Mouse (Mus musculus): Measurements from ENCODE around the gene Anxa4. TPM values are rescaled to one million over a fixed set of nuclear protein-coding genes. Genes with fewer than 3 reads are reported as not detected.

Gene Anxa4
- polyA plus RNA-seq, 1 experiment from 2014 or later, result 7.4 TPM

DNA sequence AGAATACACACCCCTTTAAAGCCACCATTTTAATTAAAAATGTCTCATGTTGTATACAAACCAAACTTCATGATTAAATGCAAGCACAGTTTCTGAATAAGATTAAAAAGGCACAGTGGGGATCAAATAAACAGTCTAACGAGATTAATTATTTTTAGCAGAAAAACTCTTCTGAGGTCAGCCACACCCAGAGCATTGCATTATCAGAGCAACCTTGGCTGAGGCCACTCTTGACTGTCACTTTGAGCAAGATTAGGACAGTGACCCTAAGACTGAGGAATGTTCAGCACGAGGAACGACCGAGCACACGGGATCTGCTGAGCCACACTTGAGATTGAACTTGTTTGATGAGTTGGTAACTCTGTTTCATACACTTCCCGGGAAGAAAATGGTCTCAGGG lies 56.6 kb downstream of the Anxa4 start:
- no peak overlapping the region for H3K9ac ChIP-seq
- no peaks in the 10 kb centered on the region for H3K9me3 ChIP-seq
- H3K27ac ChIP-seq, result no peak overlapping the region
- no peaks in the 10 kb centered on the region for H3K36me3 ChIP-seq
- ATAC-seq (ENCODE audit: low FRiP score, low read depth), result no peak
- no peak overlapping the region for H3K4me2 ChIP-seq (replicated peaks)
- 86% methylated on average over 6 of the region's 6 CpGs for WGBS
- no peaks in the 10 kb centered on the region for H3K27me3 ChIP-seq (replicated peaks)
- H3K4me3 ChIP-seq, result no peak overlapping the region
- peaks cover 7% of the 10 kb centered on the region for H3K4me1 ChIP-seq

- H3K4me3 ChIP-seq, result no peak overlapping the region
- peaks cover 9% of the 10 kb centered on the region for H3K4me1 ChIP-seq
- no peak overlapping the region for H3K9ac ChIP-seq
- H3K9me3 ChIP-seq, result no peaks in the 10 kb centered on the region
- WGBS, result 87% methylated on average over 4 of the region's 4 CpGs
- no peaks in the 10 kb centered on the region for H3K36me3 ChIP-seq
- no peak for ATAC-seq (ENCODE audit: low FRiP score, low read depth)
- H3K4me2 ChIP-seq (replicated peaks), result no peak overlapping the region
- H3K27me3 ChIP-seq (replicated peaks), result no peaks in the 10 kb centered on the region
- no peak overlapping the region for H3K27ac ChIP-seq
Measured at GRCm38 (mm10) chr6:86736313-86736712, 57.1 kb downstream of the Anxa4 start.

- H3K9ac ChIP-seq, result peak within 1 kb of the TSS; percentile 77
- H3K27me3 ChIP-seq (replicated peaks), result no peaks in the 10 kb centered on the region
- H3K4me1 ChIP-seq, result peaks cover 16% of the 10 kb centered on the region
- peak within 1 kb of the TSS; percentile 94 for H3K4me3 ChIP-seq
- peak; percentile 93 for ATAC-seq (ENCODE audit: low FRiP score, low read depth)
- H3K4me2 ChIP-seq (replicated peaks), result peak within 1 kb of the TSS; percentile 73
- H3K9me3 ChIP-seq, result no peaks in the 10 kb centered on the region
- no peaks in the 10 kb centered on the region for H3K36me3 ChIP-seq
- under 1% methylated on average over 54 of the region's 59 CpGs for WGBS
- H3K27ac ChIP-seq, result peak within 1 kb of the TSS; percentile 84
Measured at GRCm38 (mm10) chr6:86733183-86733876, 60.1 kb downstream of the Anxa4 start, which contains the start of gene Gmcl1. Gmcl1 (minus strand) TSS chr6:86733383.

GRCm38 (mm10) chr6:86732276-86733173 lies 60.9 kb downstream of the Anxa4 start:
- peak overlapping the region; percentile 84 for H3K27ac ChIP-seq
- no peaks in the 10 kb centered on the region for H3K9me3 ChIP-seq
- peaks cover 16% of the 10 kb centered on the region for H3K4me1 ChIP-seq
- under 1% methylated on average over 62 of the region's 62 CpGs for WGBS
- no peaks in the 10 kb centered on the region for H3K27me3 ChIP-seq (replicated peaks)
- H3K4me3 ChIP-seq, result peak overlapping the region; percentile 94
- peak overlapping the region; percentile 77 for H3K9ac ChIP-seq
- peak overlapping the region; percentile 73 for H3K4me2 ChIP-seq (replicated peaks)
- ATAC-seq (ENCODE audit: low FRiP score, low read depth), result peak; percentile 67
- H3K36me3 ChIP-seq, result 0 out of 2 replicates have a peak, but pooled peaks cover 2% of the 10 kb centered on the region

DNA sequence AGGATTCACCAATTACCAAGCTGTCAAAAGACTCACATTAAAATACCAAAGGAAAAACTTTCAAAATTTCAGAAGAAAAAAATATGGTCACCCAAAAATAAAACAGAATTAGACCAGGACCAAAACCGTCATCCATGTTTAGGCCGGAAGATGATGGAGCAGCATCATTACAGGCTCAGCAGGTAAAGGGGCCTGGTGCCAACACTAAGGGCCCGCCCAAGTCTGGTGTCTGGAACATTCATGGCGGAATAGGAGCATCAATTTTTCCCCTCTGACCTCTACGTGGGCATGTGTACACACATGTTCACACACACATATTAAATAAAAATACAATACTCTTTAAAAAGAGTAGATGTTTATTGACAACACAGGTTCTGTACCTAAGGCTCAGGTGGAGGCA lies 64.7 kb downstream of the Anxa4 start:
- H3K9me3 ChIP-seq, result no peaks in the 10 kb centered on the region
- ATAC-seq (ENCODE audit: low FRiP score, low read depth), result no peak
- 90% methylated on average over 5 of the region's 5 CpGs for WGBS
- no peaks in the 10 kb centered on the region for H3K27me3 ChIP-seq (replicated peaks)
- H3K4me2 ChIP-seq (replicated peaks), result no peak overlapping the region
- no peak overlapping the region for H3K27ac ChIP-seq
- no peak overlapping the region for H3K9ac ChIP-seq
- no peak overlapping the region for H3K4me3 ChIP-seq
- peaks cover 10% of the 10 kb centered on the region for H3K4me1 ChIP-seq
- H3K36me3 ChIP-seq, result peaks cover 7% of the 10 kb centered on the region; the same call in 1 of the 2 replicates

DNA sequence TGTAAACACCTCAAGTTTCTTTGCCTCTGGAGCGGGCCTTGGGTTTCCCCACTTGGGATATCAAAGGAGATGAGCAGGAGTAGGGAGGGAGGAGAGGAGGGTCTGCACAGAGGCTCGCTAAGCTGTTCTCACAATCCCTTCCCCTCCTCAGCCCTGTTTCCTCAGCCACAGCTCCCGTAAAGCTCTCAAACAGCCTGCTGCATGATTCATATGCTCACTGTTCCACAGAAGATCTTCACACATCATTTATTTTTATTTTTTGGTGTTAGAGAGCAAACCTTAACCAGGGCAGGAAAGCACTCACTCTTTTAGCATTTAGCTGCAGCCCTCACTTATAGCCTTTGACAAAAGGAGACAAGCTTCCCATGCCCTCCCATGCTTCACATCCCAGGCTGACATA lies 71.4 kb downstream of the Anxa4 start:
- H3K36me3 ChIP-seq, result peaks cover 36% of the 10 kb centered on the region
- ATAC-seq (ENCODE audit: low FRiP score, low read depth), result no peak
- WGBS, result 79% methylated on average over 3 of the region's 3 CpGs

GRCm38 (mm10) chr6:86708072-86708774 lies 85.2 kb downstream of the Anxa4 start:
- no peak for ATAC-seq (ENCODE audit: low FRiP score, low read depth)
- H3K27me3 ChIP-seq (replicated peaks), result no peaks in the 10 kb centered on the region
- H3K4me1 ChIP-seq, result no peaks in the 10 kb centered on the region
- H3K27ac ChIP-seq, result no peak overlapping the region
- H3K4me3 ChIP-seq, result no peak overlapping the region
- H3K4me2 ChIP-seq (replicated peaks), result no peak overlapping the region
- H3K36me3 ChIP-seq, result peaks cover 57% of the 10 kb centered on the region
- no peaks in the 10 kb centered on the region for H3K9me3 ChIP-seq
- WGBS, result 87% methylated on average over 4 of the region's 4 CpGs
- no peak overlapping the region for H3K9ac ChIP-seq

More for the DNA sequence above, 71.4 kb downstream of the Anxa4 start:
- Histone ChIP-seq H3K4me3 (no peak overlapping the region), H3K9me3 (no peaks in the 10 kb centered on the region), H3K4me2 (replicated peaks) (no peak overlapping the region), H3K4me1 (no peaks in the 10 kb centered on the region), H3K27me3 (replicated peaks) (no peaks in the 10 kb centered on the region), H3K27ac (no peak overlapping the region), H3K9ac (no peak overlapping the region)

DNA sequence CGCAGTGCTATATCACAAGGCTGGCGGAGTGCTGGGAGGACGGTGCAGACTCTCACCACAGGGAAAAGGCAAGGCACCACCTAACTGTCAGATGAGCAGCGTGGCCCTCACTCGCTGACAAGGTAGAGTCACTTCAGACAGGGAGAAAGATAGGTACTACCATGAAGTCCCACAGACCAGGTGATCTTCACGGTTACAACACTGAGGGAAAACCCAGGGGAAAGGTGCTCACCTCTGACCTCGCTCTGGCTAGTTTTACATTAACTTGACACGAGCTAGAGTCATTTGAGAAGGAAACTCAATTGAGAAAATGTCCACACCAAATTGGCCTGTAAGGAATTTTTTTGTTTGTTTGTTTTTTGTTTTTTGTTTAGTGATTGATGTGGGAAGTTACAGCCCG lies 90.8 kb downstream of the Anxa4 start:
- Histone ChIP-seq H3K4me3 (no peak overlapping the region), H3K4me1 (no peaks in the 10 kb centered on the region), H3K36me3 (peaks cover 84% of the 10 kb centered on the region), H3K9me3 (no peaks in the 10 kb centered on the region), H3K4me2 (replicated peaks) (no peak overlapping the region), H3K27ac (no peak overlapping the region), H3K27me3 (replicated peaks) (no peaks in the 10 kb centered on the region), H3K9ac (no peak overlapping the region)
- WGBS, result 94% methylated on average over 9 of the region's 9 CpGs
- no peak for ATAC-seq (ENCODE audit: low FRiP score, low read depth)

DNA sequence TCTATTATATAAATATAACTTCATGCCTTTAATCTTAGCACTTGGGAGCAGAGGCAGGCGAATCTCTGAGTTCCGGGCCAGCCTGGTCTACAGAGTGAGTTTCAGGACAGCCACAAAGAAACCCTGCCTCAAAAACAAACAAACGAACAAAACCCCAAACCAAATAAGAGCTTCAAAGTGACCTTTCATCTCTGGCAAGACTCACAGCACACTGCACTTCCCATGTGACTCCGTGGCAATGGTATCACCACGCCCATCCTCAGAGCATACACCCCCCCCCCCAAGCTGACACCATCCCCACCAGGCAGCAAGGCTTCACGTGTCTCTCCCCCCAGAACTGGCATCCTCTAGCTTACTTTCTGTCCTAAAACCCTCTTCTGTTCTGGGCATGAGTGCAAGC lies 95.5 kb downstream of the Anxa4 start:
- H3K4me1 ChIP-seq, result no peaks in the 10 kb centered on the region
- no peak overlapping the region for H3K4me3 ChIP-seq
- no peaks in the 10 kb centered on the region for H3K9me3 ChIP-seq
- H3K36me3 ChIP-seq, result peaks cover 73% of the 10 kb centered on the region
- no peak for ATAC-seq (ENCODE audit: low FRiP score, low read depth)
- no peak overlapping the region for H3K27ac ChIP-seq
- 90% methylated on average over 6 of the region's 6 CpGs for WGBS
- no peak overlapping the region for H3K4me2 ChIP-seq (replicated peaks)
- H3K27me3 ChIP-seq (replicated peaks), result no peaks in the 10 kb centered on the region
- no peak overlapping the region for H3K9ac ChIP-seq

GRCm38 (mm10) chr6:86696213-86696612 lies 97.2 kb downstream of the Anxa4 start:
- Histone ChIP-seq H3K4me2 (replicated peaks) (no peak overlapping the region), H3K4me3 (no peak overlapping the region), H3K4me1 (no peaks in the 10 kb centered on the region), H3K9ac (no peak overlapping the region), H3K9me3 (no peaks in the 10 kb centered on the region), H3K27me3 (replicated peaks) (no peaks in the 10 kb centered on the region), H3K27ac (no peak overlapping the region), H3K36me3 (peaks cover 66% of the 10 kb centered on the region)
- ATAC-seq (ENCODE audit: low FRiP score, low read depth), result no peak
- WGBS, result 89% methylated on average over 10 of the region's 10 CpGs

DNA sequence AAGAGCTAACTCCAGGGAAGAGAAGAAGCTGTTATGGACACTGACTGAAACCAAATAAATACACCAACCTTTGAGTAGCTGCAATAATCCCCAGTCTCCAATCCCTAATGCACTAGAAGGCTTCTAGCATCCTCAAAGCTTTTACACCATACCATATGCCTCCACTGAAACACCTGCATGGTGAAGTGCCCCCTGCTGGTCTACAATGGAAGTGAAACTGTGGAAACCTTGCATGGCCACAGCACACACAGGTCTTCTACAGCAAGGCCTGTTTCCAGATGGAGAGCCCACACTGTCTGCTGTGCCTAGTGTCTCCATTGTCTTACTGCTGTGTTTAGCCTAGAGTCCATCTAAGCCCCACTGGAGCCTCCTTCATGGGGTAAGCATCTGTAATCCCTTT lies 98.9 kb downstream of the Anxa4 start:
- Histone ChIP-seq H3K4me2 (replicated peaks) (no peak overlapping the region), H3K9ac (no peak overlapping the region), H3K27me3 (replicated peaks) (no peaks in the 10 kb centered on the region), H3K9me3 (no peaks in the 10 kb centered on the region), H3K36me3 (peaks cover 64% of the 10 kb centered on the region), H3K4me1 (no peaks in the 10 kb centered on the region), H3K27ac (no peak overlapping the region), H3K4me3 (no peak overlapping the region)
- ATAC-seq (ENCODE audit: low FRiP score, low read depth), result no peak

GRCm38 (mm10) chr6:86689671-86690070 lies 103.7 kb downstream of the Anxa4 start:
- no peaks in the 10 kb centered on the region for H3K4me1 ChIP-seq
- no peak overlapping the region for H3K9ac ChIP-seq
- H3K27ac ChIP-seq, result no peak overlapping the region
- no peak overlapping the region for H3K4me3 ChIP-seq
- ATAC-seq (ENCODE audit: low FRiP score, low read depth), result no peak
- no peak overlapping the region for H3K4me2 ChIP-seq (replicated peaks)
- no peaks in the 10 kb centered on the region for H3K27me3 ChIP-seq (replicated peaks)
- H3K9me3 ChIP-seq, result no peaks in the 10 kb centered on the region
- H3K36me3 ChIP-seq, result peaks cover 27% of the 10 kb centered on the region
- WGBS, result 92% methylated on average over 3 of the region's 3 CpGs

Data from neural tube, embryonic 12.5 days (tissue).